Mouse (Mus musculus) hindbrain, embryonic 15.5 days (tissue): ENCODE data around the gene Adipor1. TPM values are rescaled to one million over a fixed set of nuclear protein-coding genes. Genes with fewer than 3 reads are reported as not detected.

Experiments
- ATAC-seq: fragments of 200-750 bp; cut with Nextera tagmentation; 2 replicates; pipeline ENCODE4 v1.8.0; 2017; ENCODE audit warnings: low read depth, moderate number of reproducible peaks, moderate TSS enrichment; ENCODE audit not compliant: low FRiP score
- H3K27ac ChIP-seq: fragments of 300-500 bp; sonication (generic); replicated peaks from 2 replicates; pipeline ENCODE4 v1.5.1; 2015; ENCODE audit warnings: mild to moderate bottlenecking, inconsistent platforms
- H3K27me3 ChIP-seq: fragments of 300-500 bp; sonication (generic); 2 replicates; pipeline ENCODE4 v1.6.1; 2015; ENCODE audit warnings: control low read depth, inconsistent platforms
- H3K36me3 ChIP-seq: fragments of 300-500 bp; sonication (generic); 2 replicates; pipeline ENCODE4 v1.6.1; 2015; ENCODE audit warnings: control low read depth, inconsistent platforms
- H3K4me1 ChIP-seq: fragments of 300-500 bp; sonication (generic); replicated peaks from 2 replicates; pipeline ENCODE4 v1.6.1; 2015; ENCODE audit warnings: control low read depth, inconsistent platforms
- H3K4me2 ChIP-seq: fragments of 300-500 bp; sonication (generic); 2 replicates; pipeline ENCODE4 v1.6.1; 2015; ENCODE audit warnings: moderate library complexity, mild to moderate bottlenecking, inconsistent platforms
- H3K4me3 ChIP-seq: fragments of 300-500 bp; sonication (generic); 2 replicates; pipeline ENCODE4 v1.5.1; 2015; ENCODE audit warnings: mild to moderate bottlenecking, inconsistent platforms
- H3K9ac ChIP-seq: fragments of 300-500 bp; sonication (generic); 2 replicates; pipeline ENCODE4 v1.6.1; 2015; ENCODE audit warnings: inconsistent platforms
- H3K9me3 ChIP-seq: fragments of 300-500 bp; sonication (generic); 2 replicates; pipeline ENCODE4 v1.6.1; 2016; ENCODE audit warnings: control low read depth, inconsistent platforms
- WGBS: fragments of 180-500 bp; shearing (Covaris S2); methylation state at CpG from one replicate; pipeline ENCODE4 v1.1.7; 2015; 5-methylcytosine and 5-hydroxymethylcytosine counted together
- polyA plus RNA-seq: library from polyadenylated mRNA; unstranded; fragments of >200 nt; fragmentation: Nextera tagmentation; extraction: Ambion mirVana; gene quantifications from 2 replicates; pipeline ENCODE4 v1.2.1, GENCODE M21; 2015

Adipor1 gene
- polyA plus RNA-seq: 83.1 and 86.8 TPM in 2 replicates

GRCm38 (mm10) chr1:134415168-134415831 lies at the start of gene Adipor1:
Adipor1 (plus strand) TSS chr1:134415378.
- ATAC-seq: peak; percentile 100
- WGBS: under 1% methylated on average over 69 of the region's 77 CpGs

GRCm38 (mm10) chr1:134365491-134365890 lies 49.7 kb upstream of the Adipor1 start:
- WGBS: 69% methylated on average over 5 of the region's 5 CpGs

More at GRCm38 (mm10) chr1:134415168-134415831, at the start of gene Adipor1:
- Histone ChIP-seq H3K9ac (peak within 1 kb of the TSS; percentile 66), H3K4me3 (peak within 1 kb of the TSS; percentile 77), H3K27ac (peak within 1 kb of the TSS; percentile 94), H3K4me1 (peaks cover 54% of the 10 kb centered on the region), H3K9me3 (no peaks in the 10 kb centered on the region), H3K36me3 (no peaks in the 10 kb centered on the region), H3K4me2 (peak within 1 kb of the TSS; percentile 80), H3K27me3 (no peaks in the 10 kb centered on the region)

GRCm38 (mm10) chr1:134368777-134369337 lies 46.3 kb upstream of the Adipor1 start:
- ATAC-seq: no peak
- WGBS: 60% methylated on average over 9 of the region's 9 CpGs

More at GRCm38 (mm10) chr1:134365491-134365890, 49.7 kb upstream of the Adipor1 start:
- Histone ChIP-seq H3K4me2 (no peak overlapping the region), H3K4me1 (peaks cover 11% of the 10 kb centered on the region), H3K36me3 (no peaks in the 10 kb centered on the region), H3K27ac (no peak overlapping the region), H3K9me3 (no peaks in the 10 kb centered on the region), H3K4me3 (no peak overlapping the region), H3K27me3 (no peaks in the 10 kb centered on the region), H3K9ac (no peak overlapping the region)
- no peak for ATAC-seq

DNA sequence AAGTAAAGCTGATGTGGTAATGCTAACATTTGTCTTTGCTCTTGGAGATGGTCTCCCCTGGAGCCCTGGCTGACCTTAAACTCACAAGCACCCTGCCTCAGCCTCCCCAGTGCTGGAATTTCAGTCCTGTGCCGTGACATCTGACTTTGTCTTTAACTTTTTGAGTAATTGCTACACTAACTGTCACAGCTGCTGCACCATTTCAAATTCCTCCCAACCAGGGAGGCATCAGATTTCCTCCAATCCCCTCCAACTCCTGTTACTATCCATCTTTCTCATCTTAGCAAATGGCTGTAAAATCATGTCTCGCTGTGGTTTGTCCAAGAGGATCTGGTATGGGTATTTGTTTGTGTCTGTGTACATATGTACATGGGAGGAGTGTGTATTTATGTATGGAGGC lies 41.1 kb upstream of the Adipor1 start:
- H3K27me3 ChIP-seq: no peaks in the 10 kb centered on the region
- 76% methylated on average over 2 of the region's 2 CpGs for WGBS
- H3K9me3 ChIP-seq: no peaks in the 10 kb centered on the region
- no peak overlapping the region for H3K27ac ChIP-seq
- no peak overlapping the region for H3K4me3 ChIP-seq
- no peaks in the 10 kb centered on the region for H3K4me1 ChIP-seq
- no peak overlapping the region for H3K4me2 ChIP-seq
- ATAC-seq: no peak
- no peak overlapping the region for H3K9ac ChIP-seq
- no peaks in the 10 kb centered on the region for H3K36me3 ChIP-seq

More at GRCm38 (mm10) chr1:134368777-134369337, 46.3 kb upstream of the Adipor1 start:
- Histone ChIP-seq H3K4me3 (no peak overlapping the region), H3K9me3 (no peaks in the 10 kb centered on the region), H3K36me3 (no peaks in the 10 kb centered on the region), H3K9ac (no peak overlapping the region), H3K4me1 (no peaks in the 10 kb centered on the region), H3K27ac (no peak overlapping the region), H3K4me2 (no peak overlapping the region), H3K27me3 (no peaks in the 10 kb centered on the region)

GRCm38 (mm10) chr1:134381051-134381450 lies 34.1 kb upstream of the Adipor1 start:
- peak overlapping the region; percentile 59; the same call in 1 of the 2 replicates for H3K4me2 ChIP-seq
- H3K27me3 ChIP-seq: no peaks in the 10 kb centered on the region
- ATAC-seq: no peak
- H3K4me3 ChIP-seq: no peak overlapping the region
- H3K4me1 ChIP-seq: 0 out of 2 replicates have a peak, but pooled peaks cover 8% of the 10 kb centered on the region
- no peak overlapping the region for H3K27ac ChIP-seq
- no peaks in the 10 kb centered on the region for H3K9me3 ChIP-seq
- H3K9ac ChIP-seq: no peak overlapping the region
- 91% methylated on average over 2 of the region's 2 CpGs for WGBS
- no peaks in the 10 kb centered on the region for H3K36me3 ChIP-seq

DNA sequence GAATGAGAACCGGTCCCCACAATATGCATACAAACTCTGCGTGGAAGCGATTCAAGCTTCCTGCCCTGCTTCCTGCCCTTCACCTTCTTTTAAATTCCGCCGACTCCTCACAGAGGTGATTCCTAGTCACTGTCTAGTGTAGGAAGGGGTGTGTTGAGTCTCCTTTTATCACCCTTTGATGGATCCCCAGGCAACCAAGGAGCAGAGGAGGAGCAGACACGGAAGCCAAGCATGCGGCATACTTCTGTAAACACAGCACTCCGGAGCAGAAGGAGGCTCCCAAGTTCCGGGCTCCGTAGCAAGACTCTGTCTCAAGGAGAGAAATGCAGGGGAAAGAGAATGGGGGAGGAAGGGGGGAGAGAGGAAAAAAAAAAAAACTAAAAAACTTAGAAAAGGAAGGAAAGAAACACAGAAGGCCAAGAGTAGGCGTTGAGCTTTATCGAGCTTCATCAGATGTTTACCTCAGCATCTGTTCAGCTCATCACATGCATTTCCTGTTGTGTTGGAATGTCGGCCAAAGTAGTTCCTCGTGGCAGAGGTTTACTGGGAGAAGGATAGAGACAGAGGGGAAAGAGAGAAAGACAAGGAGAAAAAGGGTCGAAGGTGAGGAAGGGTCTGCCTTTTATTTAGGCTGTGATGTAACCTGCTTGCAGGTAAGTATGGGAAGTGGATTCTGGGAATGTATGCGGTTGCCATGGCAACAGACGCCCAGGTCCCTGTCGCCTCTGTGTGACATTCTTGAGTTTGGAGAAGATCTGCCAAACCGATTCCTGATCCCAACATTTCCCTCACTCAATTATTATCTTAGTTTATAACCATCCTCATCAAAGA lies 33.2 kb upstream of the Adipor1 start:
- no peaks in the 10 kb centered on the region for H3K27me3 ChIP-seq
- no peaks in the 10 kb centered on the region for H3K36me3 ChIP-seq
- no peak for ATAC-seq
- WGBS: 14% methylated on average over 19 of the region's 19 CpGs
- H3K4me3 ChIP-seq: peak overlapping the region; percentile 35
- H3K27ac ChIP-seq: no peak overlapping the region
- H3K9ac ChIP-seq: 0 out of 2 replicates have a peak overlapping the region, but pooled peaks have one; percentile 20
- H3K9me3 ChIP-seq: no peaks in the 10 kb centered on the region
- 0 out of 2 replicates have a peak, but pooled peaks cover 8% of the 10 kb centered on the region for H3K4me1 ChIP-seq
- peak overlapping the region; percentile 59 for H3K4me2 ChIP-seq

DNA sequence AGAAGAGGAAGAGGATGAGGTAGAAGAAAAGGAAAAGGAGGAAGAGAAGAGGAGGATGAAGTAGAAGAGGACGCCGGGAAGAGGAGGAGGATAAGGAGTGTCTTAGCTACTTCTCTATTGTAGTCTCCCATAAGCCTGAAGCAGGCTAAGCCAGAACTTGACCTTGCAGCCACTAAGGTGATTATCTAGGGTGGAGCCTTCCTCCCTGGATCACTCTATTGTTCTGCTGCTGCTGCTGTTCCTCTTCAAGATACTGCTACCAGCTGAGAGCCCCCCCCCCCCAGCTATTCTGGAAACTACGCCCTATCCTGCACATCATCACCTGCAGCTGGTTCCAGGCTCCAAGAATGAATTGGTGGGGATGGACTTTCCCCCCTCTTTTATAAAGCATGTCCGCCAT lies 30.6 kb upstream of the Adipor1 start:
- Histone ChIP-seq H3K4me1 (0 out of 2 replicates have a peak, but pooled peaks cover 8% of the 10 kb centered on the region), H3K4me2 (no peak overlapping the region), H3K36me3 (no peaks in the 10 kb centered on the region), H3K9me3 (no peaks in the 10 kb centered on the region), H3K9ac (no peak overlapping the region), H3K27ac (no peak overlapping the region), H3K27me3 (no peaks in the 10 kb centered on the region), H3K4me3 (no peak overlapping the region)
- no peak for ATAC-seq
- 90% methylated on average over 4 of the region's 4 CpGs for WGBS

- 0 out of 2 replicates have a peak, but pooled peaks cover 8% of the 10 kb centered on the region for H3K4me1 ChIP-seq
- H3K27ac ChIP-seq: no peak overlapping the region
- no peak overlapping the region for H3K4me2 ChIP-seq
- no peak for ATAC-seq
- H3K4me3 ChIP-seq: no peak overlapping the region
- H3K27me3 ChIP-seq: no peaks in the 10 kb centered on the region
- H3K9ac ChIP-seq: no peak overlapping the region
- H3K36me3 ChIP-seq: no peaks in the 10 kb centered on the region
- H3K9me3 ChIP-seq: no peaks in the 10 kb centered on the region
Measured at GRCm38 (mm10) chr1:134385176-134385575, 30.0 kb upstream of the Adipor1 start.

- WGBS: 88% methylated on average over 1 of the region's 1 CpGs
- H3K9me3 ChIP-seq: no peaks in the 10 kb centered on the region
- H3K36me3 ChIP-seq: no peaks in the 10 kb centered on the region
- no peak within 1 kb of the TSS for H3K4me2 ChIP-seq
- H3K9ac ChIP-seq: no peak within 1 kb of the TSS
- H3K4me1 ChIP-seq: 0 out of 2 replicates have a peak, but pooled peaks cover 8% of the 10 kb centered on the region
- H3K4me3 ChIP-seq: no peak within 1 kb of the TSS
- no peak for ATAC-seq
- H3K27me3 ChIP-seq: no peaks in the 10 kb centered on the region
- H3K27ac ChIP-seq: no peak within 1 kb of the TSS
Measured at GRCm38 (mm10) chr1:134385666-134386065, 29.5 kb upstream of the Adipor1 start, which contains the start of gene 4933406M09Rik. 4933406M09Rik (plus strand) TSS chr1:134385940.

DNA sequence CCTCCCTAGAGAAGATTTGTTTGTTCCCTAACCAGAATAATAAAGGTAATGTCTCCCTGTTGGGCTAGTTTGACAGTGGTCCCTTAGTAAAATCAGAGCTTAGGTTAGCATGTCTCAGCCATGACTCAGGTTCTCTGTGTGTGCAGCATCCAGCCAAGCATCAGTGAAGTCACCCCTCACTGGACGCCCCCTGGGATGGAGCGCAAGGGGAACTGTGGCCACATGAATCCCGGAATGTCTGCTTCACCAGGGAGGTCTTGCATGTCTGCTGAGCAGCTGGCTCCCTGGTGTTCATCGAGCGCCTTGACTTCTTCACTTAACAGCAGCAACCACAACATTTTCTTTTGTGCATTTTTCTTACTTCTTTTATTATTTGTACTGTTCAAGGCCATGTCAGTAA lies 21.4 kb upstream of the Adipor1 start:
- Histone ChIP-seq H3K9me3 (no peaks in the 10 kb centered on the region), H3K4me1 (no peaks in the 10 kb centered on the region), H3K9ac (no peak overlapping the region), H3K4me2 (no peak overlapping the region), H3K4me3 (no peak overlapping the region), H3K36me3 (no peaks in the 10 kb centered on the region), H3K27ac (no peak overlapping the region), H3K27me3 (no peaks in the 10 kb centered on the region)
- ATAC-seq: no peak
- WGBS: 60% methylated on average over 5 of the region's 5 CpGs

DNA sequence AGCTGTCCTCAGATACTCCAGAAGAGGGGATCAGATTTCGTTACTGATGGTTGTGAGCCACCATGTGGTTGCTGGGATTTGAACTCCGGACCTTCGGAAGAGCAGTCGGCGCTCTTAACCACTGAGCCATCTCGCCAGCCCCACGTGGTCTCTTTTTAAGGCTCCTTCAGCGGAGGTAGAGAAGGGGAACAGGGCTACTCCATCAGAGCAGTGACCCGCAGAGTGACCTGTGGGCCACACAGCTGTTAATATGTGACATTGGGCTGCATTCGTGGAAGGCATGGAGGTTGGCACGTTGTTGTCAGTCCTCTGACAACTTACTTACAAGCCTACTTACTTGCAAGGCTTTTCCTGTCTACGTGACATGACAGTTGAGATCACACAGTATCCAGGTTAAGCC lies 17.0 kb upstream of the Adipor1 start:
- Histone ChIP-seq H3K9ac (no peak overlapping the region), H3K36me3 (no peaks in the 10 kb centered on the region), H3K4me3 (no peak overlapping the region), H3K4me2 (no peak overlapping the region), H3K9me3 (no peaks in the 10 kb centered on the region), H3K27ac (no peak overlapping the region), H3K4me1 (no peaks in the 10 kb centered on the region), H3K27me3 (no peaks in the 10 kb centered on the region)
- 90% methylated on average over 12 of the region's 12 CpGs for WGBS
- no peak for ATAC-seq

DNA sequence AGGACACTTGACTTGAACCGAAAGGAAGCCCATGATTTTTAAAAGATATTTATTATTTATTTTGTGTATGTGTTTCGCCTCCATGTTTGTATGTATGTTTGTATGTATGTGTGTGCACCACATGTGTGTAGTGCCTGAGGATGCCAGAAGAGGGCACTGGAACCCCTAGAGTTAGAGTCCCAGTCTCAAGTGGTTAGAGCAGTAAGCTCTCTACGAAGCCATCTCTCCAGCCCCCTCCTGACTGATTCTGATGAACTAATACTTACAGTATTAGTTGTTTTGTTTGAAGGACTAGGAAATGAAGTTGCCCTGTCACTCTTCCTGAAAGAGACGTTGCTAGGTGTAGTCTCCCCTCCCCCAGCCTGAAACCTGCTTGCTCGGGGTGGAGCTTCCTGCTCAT lies 15.4 kb upstream of the Adipor1 start:
- no peaks in the 10 kb centered on the region for H3K36me3 ChIP-seq

More for the DNA sequence above, 15.4 kb upstream of the Adipor1 start:
- no peak for ATAC-seq
- Histone ChIP-seq H3K4me3 (no peak overlapping the region), H3K27ac (no peak overlapping the region), H3K4me1 (no peaks in the 10 kb centered on the region), H3K27me3 (no peaks in the 10 kb centered on the region), H3K9ac (no peak overlapping the region), H3K4me2 (no peak overlapping the region), H3K9me3 (no peaks in the 10 kb centered on the region)
- WGBS: 68% methylated on average over 5 of the region's 5 CpGs
